Mouse (Mus musculus) Muller cell, postnatal 12 days (primary cell): Measurements from ENCODE around the gene Tulp4.
"Not testable (repeated sequence)": the region's sequence is repeated elsewhere in the genome, so short reads cannot be mapped to it uniquely, and the experiment has no call there.

Experiments used
- DNase-seq: peaks from one replicate; pipeline ENCODE4 v3.0.0-alpha.2; 2015; ENCODE audit errors: inconsistent ontology term

Tulp4 gene

DNA sequence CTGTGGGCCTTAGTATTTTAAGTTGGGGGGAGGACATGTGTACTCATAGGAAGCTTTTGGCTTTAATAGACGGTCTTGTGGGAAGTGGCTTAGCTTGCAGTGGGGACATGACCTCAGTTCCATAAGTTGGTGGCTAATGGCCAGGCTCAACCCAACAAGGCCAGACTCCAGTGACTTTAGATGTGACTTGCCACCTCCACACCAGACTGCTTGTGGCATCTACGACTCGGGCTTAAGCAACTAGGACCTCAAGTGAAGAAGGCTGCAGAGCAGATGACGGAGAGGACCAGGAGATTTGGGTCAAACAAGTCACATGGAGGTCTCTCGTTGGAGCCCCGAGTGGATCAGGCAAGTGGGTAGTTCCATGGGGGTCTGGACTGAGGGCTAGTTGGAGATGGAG lies 168.5 kb downstream of the Tulp4 start:
- DNase-seq: not testable (repeated sequence)

DNA sequence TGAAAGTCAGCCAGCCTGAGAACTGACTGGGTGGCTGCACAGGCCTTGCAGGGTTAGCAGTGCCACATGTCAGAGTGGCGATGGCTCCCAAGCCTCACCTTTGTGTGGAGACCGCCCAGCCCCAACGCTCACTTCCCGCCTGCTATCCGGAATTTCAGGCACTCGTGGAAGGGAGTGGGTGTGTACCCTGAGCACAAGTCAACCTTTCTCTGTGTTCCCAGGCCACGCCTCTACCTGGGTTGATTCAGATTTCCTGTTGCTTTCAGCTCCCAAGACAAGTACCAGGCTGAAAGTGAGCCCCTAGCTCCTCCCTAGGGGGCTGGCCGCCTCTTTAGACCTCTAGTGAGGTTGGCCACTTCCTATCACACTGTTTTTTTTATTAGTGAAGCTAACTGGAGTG lies 173.0 kb downstream of the Tulp4 start:
- DNase-seq: not testable (repeated sequence)

DNA sequence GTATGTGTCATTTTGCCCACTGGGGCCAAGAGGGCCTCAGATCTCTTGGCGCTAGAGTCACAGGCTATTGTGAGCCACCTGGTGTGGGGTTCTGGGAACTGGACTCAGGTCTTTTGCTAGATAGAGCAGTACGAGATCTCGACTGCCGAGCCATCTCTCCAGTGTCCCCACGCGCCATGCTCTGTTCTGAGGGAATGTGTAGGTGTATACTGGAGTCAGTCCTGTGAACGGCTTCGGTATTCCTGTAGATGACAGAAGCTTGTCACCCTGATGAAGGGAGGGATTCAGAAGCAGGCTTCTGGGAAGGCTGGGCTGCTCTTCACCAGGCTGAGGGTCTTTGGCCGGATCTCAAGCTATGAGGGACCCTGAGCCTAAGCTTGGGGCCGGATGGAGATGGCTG lies 173.5 kb downstream of the Tulp4 start:
- DNase-seq: not testable (repeated sequence)

DNA sequence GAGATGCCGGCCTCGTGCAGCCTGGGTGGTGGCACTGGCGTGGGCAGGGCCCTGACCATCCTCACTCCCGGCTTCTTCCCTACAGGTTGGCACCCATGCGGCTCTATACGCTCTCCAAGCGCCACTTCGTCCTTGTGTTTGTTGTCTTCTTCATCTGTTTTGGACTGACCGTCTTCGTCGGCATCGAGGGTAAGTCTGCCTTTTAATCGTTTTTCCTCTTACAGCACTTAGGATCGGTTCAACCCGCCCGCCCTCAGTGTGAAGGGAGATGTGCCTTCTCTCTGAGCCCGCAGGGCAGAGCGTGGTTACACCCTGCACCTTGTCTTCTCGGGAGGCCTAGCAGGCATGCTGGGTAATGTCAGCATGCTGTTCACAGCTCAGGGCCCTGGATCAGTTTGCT lies 174.3 kb downstream of the Tulp4 start:
- not testable (repeated sequence) for DNase-seq

DNA sequence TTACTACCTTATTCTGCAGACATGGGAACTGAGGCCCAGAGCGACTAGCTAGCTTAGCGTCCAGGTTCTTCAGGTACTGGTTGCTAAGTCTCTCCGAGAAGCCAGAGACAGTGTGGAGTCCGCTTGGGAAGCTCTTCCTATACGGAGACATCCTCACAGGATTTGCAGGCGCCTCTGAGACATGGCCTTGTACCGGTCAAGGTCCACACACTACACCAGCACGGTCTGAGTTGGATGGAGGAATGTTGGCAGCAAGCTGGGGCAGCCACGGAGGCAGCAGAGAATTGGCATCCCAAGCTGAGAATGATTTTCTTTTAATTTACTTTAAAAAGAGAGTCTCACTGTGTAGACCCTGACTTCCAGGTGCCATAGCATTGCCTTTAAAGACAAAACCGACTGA lies 176.9 kb downstream of the Tulp4 start:
- not testable (repeated sequence) for DNase-seq

DNA sequence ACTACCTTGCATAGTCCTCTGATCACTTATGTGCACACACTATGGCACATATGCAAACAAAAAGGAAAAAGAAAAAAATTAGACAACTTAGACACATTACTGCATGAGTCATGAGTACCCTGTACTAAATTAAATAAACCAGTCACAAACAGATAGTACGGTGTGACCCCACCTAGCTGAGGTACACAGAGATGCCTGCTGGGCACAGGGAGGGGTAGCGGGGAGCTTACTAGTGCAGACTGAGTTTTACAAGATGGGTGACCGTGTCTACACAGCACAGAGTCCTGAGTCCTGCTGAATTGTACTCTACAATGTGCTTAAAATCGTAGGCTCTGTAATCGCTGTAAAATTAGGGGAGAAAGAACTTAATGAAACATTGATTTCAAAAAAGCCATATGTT lies 179.9 kb downstream of the Tulp4 start:
- DNase-seq: not testable (repeated sequence)

DNA sequence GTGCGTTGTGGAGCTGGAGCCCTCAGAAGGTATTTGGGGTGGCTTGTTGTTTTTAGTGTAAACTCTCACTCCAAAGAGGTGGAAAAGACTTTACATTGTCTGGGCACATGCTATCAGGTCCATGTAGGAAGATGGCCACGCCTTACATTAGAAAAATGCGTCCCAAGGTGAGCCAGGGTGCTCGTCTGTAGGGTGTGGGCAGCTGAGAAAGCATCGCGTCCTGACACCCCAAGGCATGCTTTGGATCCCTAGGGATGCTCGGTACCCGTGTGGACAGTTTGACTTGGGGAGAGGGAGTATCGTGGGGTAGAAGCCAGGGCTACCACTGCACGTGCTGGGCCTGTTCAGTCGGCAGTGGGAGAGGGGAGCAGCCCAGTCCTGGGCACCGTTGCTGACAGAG lies 182.8 kb downstream of the Tulp4 start:
- not testable (repeated sequence) for DNase-seq

DNA sequence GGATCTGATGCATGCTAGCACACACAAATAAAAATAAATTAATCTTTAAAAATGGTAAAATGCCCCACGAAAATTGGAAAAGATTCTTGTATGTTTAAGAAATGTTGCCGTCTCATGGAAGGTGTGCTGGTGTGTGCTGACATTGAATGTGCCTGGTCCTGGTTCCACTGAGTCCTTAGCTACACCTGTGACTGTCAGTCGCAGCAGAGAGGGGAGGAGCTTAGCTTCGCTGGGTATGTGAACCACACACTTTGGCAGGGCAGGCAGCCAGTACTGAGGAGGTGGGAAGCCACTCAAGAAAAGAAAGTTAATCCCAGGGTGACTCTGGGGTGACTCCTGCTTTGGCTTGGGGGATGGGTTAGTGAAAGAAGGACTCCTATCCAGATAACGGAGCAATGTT lies 187.6 kb downstream of the Tulp4 start:
- not testable (repeated sequence) for DNase-seq

DNA sequence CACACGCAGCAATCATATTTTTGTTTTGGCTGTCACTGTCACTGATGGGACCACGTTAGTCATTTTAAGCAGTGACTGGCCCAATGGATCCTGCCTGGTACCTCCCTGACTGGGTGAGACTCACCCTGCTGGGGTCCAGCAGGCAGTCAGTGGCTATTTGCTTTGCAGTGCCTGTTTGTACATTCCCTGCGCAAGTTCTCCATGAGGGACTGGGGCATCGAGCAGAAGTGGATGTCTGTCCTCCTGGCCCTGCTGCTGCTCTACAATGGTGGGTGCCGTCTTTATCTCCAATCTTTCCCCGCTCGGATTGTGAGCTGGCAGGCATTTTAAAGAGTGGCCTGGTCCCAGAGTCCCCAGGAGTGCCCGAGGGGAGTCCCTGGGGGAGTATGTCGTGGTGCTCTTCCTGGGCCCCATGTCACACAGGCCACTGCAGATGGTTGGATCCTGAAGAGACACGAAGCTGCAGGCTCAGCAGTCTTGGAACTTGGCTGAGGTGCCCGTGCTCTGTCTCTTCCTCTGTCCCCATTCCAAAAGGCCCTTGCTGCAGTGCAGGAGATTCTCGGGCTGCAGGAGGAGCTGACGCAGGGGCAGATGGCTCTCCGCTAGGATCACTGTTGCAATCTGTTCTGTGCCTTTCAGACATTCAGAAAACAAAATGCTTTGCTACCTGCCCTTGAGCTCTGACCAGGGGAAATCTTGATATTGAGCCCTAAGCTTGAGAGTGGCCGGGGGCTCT lies 191.0 kb downstream of the Tulp4 start:
- not testable (repeated sequence) for DNase-seq

DNA sequence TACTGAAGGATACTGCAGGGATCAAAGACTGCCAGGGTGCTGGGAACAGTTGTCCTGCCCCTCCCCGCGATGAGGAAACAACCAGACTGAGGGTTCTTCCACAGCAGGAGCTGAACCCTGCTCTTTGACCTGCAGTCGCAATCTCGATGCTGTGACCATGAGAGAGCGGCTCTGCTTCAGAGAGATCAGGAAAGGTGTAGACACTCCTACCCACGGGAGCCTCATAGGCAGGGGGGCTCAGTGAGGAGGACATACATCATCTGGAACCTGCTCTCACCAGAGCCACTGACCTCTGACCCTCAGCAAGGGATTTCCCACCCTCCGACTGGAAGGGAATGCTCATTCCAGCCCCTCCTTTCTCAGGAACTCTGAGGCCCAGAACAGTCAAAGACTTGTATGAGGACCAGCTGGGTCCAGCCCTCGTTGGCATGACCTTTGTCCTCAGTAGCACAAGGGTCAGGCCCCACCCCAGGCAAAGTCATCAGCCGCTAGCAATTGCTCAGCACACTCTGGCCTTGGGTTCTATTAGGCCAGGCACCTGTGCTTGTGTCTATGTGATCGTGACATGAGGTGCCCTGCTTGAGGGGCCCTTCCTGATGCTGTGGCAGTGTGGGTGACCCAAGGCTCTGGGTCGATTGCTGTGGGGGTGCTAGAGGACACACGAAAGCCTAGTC lies 194.1 kb downstream of the Tulp4 start:
- DNase-seq: not testable (repeated sequence)
